Mouse (Mus musculus): ENCODE results near the gene Pla2g2f. TPM values are rescaled to one million over a fixed set of nuclear protein-coding genes. Genes with fewer than 3 reads are reported as not detected.

Gene Pla2g2f
- polyA plus RNA-seq, 1 experiment from 2014 or later: not detected

DNA sequence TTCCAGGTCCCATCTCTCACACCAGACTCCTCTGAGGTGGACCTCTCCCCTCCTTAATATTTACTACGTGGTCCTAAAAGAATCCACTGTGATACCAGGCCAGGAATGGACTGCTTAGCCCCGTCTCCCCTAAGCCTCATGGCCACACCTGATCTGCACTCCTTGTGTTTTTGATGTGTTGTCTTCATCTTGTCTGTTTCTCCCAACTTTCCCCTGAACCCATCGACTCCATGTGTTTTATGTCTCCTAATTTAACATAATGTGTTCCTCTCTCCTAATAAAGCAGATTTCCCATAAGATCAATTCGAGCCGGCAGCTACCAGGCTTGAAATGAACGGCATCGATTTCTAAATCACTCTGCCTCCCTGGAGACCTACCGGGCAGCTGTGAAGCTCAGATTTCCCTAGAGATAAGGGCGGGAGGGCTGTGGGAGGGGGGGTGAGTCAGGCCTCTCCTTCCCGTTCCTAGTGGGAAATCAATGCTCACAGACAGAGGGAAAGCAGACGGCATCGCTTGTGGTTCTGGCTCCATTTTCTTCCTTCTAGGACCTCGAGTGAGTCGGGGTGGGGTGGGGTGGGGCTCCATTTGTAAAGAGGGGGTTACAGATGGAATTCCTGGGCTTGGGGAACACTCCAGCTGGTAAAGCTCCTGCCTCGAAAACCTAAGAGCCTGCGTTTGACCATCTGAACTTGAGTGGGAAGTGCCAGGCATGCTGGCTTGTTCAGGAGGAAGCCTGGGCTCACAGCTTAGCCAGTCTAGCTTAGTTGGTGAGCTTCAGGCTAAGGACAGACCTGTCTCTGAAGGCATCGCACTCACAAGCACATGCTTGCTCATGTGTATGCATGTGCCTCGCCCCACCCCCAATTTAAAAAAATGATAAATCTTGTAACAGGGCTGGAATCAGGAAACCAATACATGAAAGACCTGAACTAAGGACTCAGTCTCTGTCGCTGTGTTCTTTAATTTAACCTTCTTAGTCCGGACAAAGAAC lies 20.3 kb upstream of the Pla2g2f start:
- 33% methylated on average over 20 of the region's 20 CpGs for WGBS (ENCODE audit: insufficient replicate concordance)
- H3K9ac ChIP-seq (replicated peaks): no peak overlapping the region
- DNase-seq: no peak

DNA sequence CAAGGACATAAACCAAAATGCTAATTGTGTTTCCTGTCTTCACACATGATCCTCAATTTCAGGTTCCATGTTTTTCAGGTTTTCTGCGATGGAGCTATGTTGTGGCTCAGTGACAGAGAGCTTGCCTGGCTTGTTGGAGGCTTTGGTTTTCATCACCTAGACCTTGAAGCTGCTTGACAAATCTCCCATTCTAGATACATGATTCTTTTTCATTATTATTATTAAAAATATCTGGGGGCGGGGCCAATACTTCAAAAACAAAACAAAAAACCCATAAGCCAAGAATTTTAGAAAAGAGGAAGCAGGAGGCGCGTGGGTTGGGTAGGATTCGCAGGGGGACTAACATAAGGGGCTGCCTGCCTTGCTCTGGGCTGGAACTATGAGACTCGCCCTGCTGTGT lies 18.0 kb upstream of the Pla2g2f start, which contains the start of gene Pla2g2d:
Gene Pla2g2d, plus strand, starts transcription at position 301 of the 400 bp plus-strand sequence.
- 60% methylated on average over 6 of the region's 6 CpGs for WGBS (ENCODE audit: insufficient replicate concordance)
- Histone ChIP-seq H3K4me1 (ENCODE audit: insufficient read depth) (no peaks in the 10 kb centered on the region), H3K4me2 (ENCODE audit: low read depth, low read length) (no peak within 1 kb of the TSS), H3K9me3 (ENCODE audit: low read length) (no peaks in the 10 kb centered on the region), H3K9ac (replicated peaks) (no peak within 1 kb of the TSS), H3K4me3 (ENCODE audit: low read depth, low read length) (no peak within 1 kb of the TSS), H3K27ac (ENCODE audit: low read depth) (no peak within 1 kb of the TSS), H3K27me3 (ENCODE audit: insufficient read depth, low read length) (no peaks in the 10 kb centered on the region), H3K36me3 (replicated peaks; ENCODE audit: insufficient read depth, low read length) (no peaks in the 10 kb centered on the region)
- TF ChIP-seq EP300 (IDR thresholded peaks at IDR 0.05; ENCODE audit: low read depth) (no peak), CTCF (IDR thresholded peaks at IDR 0.05; ENCODE audit: low read depth) (no peak)
- ATAC-seq: no peak
- no peak for DNase-seq

More for the DNA sequence above, 20.3 kb upstream of the Pla2g2f start:
- Histone ChIP-seq H3K4me3 (ENCODE audit: low read depth, low read length) (no peak overlapping the region), H3K4me1 (ENCODE audit: insufficient read depth) (no peaks in the 10 kb centered on the region), H3K9me3 (ENCODE audit: low read length) (no peaks in the 10 kb centered on the region), H3K36me3 (replicated peaks; ENCODE audit: insufficient read depth, low read length) (no peaks in the 10 kb centered on the region), H3K27me3 (ENCODE audit: insufficient read depth, low read length) (no peaks in the 10 kb centered on the region), H3K4me2 (ENCODE audit: low read depth, low read length) (no peak overlapping the region), H3K27ac (ENCODE audit: low read depth) (no peak overlapping the region)
- ATAC-seq: no peak
- TF ChIP-seq EP300 (IDR thresholded peaks at IDR 0.05; ENCODE audit: low read depth) (no peak), CTCF (IDR thresholded peaks at IDR 0.05; ENCODE audit: low read depth) (no peak)

DNA sequence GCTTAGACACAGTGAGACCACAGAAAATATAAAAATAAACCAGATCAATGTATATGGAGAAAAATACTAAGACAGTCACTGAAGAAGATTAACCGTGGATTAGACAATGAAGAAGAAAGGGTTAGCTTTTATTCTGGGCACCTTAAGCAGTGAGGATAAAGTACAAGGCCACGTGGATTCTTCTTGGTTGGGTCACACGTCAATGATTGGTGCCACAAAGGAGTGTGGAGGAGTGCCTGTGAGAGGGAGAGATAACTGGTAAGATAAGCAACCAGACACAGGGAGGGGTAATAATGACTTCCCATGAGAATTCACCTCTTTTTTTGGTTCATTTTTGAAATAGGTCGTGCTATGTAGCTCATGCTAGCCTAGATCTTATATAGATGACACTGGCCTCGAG lies 15.0 kb upstream of the Pla2g2f start:
- 61% methylated on average over 5 of the region's 5 CpGs for WGBS (ENCODE audit: insufficient replicate concordance)
- no peaks in the 10 kb centered on the region for H3K9me3 ChIP-seq (ENCODE audit: low read length)

DNA sequence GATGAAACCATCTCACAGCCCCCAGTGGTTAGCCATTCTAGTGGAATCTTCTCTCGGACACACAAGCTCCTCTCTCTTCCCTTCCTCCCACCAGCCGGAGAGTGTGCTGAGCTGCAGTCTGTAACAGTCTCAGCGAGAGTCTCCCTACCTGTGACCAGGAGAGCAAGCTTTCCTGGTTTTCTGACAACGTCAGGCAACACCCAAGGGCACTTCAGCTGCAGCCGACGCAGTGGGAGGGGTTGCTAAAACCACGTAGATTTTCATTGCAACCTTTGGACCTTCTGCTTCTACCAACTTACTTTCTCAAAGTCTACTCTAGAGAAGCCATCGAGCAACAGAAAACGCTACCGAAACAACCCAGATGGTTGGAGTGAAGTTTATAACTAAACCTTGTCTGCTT lies 14.5 kb upstream of the Pla2g2f start:
- H3K27ac ChIP-seq (ENCODE audit: low read depth): no peak overlapping the region
- H3K4me2 ChIP-seq (ENCODE audit: low read depth, low read length): no peak overlapping the region

More for the DNA sequence above, 15.0 kb upstream of the Pla2g2f start:
- Histone ChIP-seq H3K27me3 (ENCODE audit: insufficient read depth, low read length) (no peaks in the 10 kb centered on the region), H3K9ac (replicated peaks) (no peak overlapping the region), H3K27ac (ENCODE audit: low read depth) (no peak overlapping the region), H3K4me3 (ENCODE audit: low read depth, low read length) (no peak overlapping the region), H3K36me3 (replicated peaks; ENCODE audit: insufficient read depth, low read length) (no peaks in the 10 kb centered on the region), H3K4me2 (ENCODE audit: low read depth, low read length) (no peak overlapping the region), H3K4me1 (ENCODE audit: insufficient read depth) (no peaks in the 10 kb centered on the region)
- no peak for TF ChIP-seq EP300 (IDR thresholded peaks at IDR 0.05; ENCODE audit: low read depth)
- TF ChIP-seq CTCF (IDR thresholded peaks at IDR 0.05; ENCODE audit: low read depth): no peak
- ATAC-seq (no peak), DNase-seq (no peak)

DNA sequence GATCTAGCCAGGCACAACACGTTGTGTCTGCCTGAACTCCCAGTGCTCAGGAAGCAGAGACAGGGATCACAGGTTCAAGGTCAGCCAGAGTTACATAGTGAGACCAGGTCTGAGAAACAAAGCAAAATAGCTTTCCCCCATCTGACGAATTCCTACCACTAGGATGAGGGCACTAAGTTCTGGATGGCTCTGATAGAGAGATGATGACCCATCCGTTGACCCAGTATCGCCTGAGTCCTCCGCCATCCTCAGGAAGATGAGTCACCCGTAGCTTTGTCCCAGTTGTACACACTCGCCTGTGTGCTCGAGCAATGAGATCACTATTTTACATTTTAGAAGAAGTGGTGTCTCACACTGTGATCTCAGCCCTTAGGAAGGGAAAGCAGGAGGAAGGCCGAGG lies 4.8 kb upstream of the Pla2g2f start:
- no peak for ATAC-seq
- Histone ChIP-seq H3K36me3 (replicated peaks; ENCODE audit: insufficient read depth, low read length) (no peaks in the 10 kb centered on the region), H3K9ac (replicated peaks) (no peak overlapping the region), H3K27ac (ENCODE audit: low read depth) (no peak overlapping the region), H3K27me3 (ENCODE audit: insufficient read depth, low read length) (no peaks in the 10 kb centered on the region), H3K4me2 (ENCODE audit: low read depth, low read length) (no peak overlapping the region), H3K4me1 (ENCODE audit: insufficient read depth) (no peaks in the 10 kb centered on the region), H3K4me3 (ENCODE audit: low read depth, low read length) (no peak overlapping the region), H3K9me3 (ENCODE audit: low read length) (no peaks in the 10 kb centered on the region)
- WGBS (ENCODE audit: insufficient replicate concordance): 55% methylated on average over 9 of the region's 9 CpGs
- DNase-seq: no peak
- TF ChIP-seq EP300 (IDR thresholded peaks at IDR 0.05; ENCODE audit: low read depth) (no peak), CTCF (IDR thresholded peaks at IDR 0.05; ENCODE audit: low read depth) (no peak)

More for the DNA sequence above, 14.5 kb upstream of the Pla2g2f start:
- no peak overlapping the region for H3K4me3 ChIP-seq (ENCODE audit: low read depth, low read length)
- H3K36me3 ChIP-seq (replicated peaks; ENCODE audit: insufficient read depth, low read length): no peaks in the 10 kb centered on the region
- H3K9me3 ChIP-seq (ENCODE audit: low read length): no peaks in the 10 kb centered on the region
- WGBS (ENCODE audit: insufficient replicate concordance): 65% methylated on average over 10 of the region's 10 CpGs
- no peaks in the 10 kb centered on the region for H3K27me3 ChIP-seq (ENCODE audit: insufficient read depth, low read length)
- TF ChIP-seq CTCF (IDR thresholded peaks at IDR 0.05; ENCODE audit: low read depth) (no peak), EP300 (IDR thresholded peaks at IDR 0.05; ENCODE audit: low read depth) (no peak)
- no peak for ATAC-seq
- H3K9ac ChIP-seq (replicated peaks): no peak overlapping the region
- no peak for DNase-seq
- no peaks in the 10 kb centered on the region for H3K4me1 ChIP-seq (ENCODE audit: insufficient read depth)

DNA sequence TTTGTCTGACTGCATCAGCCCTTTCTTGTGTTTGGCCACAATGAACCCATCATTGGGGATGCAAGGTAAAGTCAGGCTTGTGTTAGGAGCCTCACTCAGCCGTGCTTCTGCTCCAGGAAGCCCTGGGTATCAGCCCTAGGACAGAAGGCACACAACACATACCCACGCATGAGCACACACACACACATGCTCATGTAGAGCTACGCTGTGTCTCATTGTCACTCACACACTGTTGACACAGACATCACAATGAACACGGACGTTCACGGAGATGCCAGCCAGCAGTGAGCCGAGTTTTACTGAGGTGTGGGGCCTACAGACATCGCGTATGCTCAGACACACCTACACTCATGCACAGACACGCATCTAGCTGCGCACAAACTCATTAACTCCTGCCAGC lies 1.4 kb downstream of the Pla2g2f start:
- H3K27ac ChIP-seq (ENCODE audit: low read depth): no peak overlapping the region
- no peak overlapping the region for H3K4me3 ChIP-seq (ENCODE audit: low read depth, low read length)
- ATAC-seq: no peak
- WGBS (ENCODE audit: insufficient replicate concordance): 80% methylated on average over 11 of the region's 11 CpGs
- no peak overlapping the region for H3K4me2 ChIP-seq (ENCODE audit: low read depth, low read length)
- H3K4me1 ChIP-seq (ENCODE audit: insufficient read depth): no peaks in the 10 kb centered on the region
- H3K9me3 ChIP-seq (ENCODE audit: low read length): no peaks in the 10 kb centered on the region
- no peak for DNase-seq
- TF ChIP-seq CTCF (IDR thresholded peaks at IDR 0.05; ENCODE audit: low read depth) (no peak), EP300 (IDR thresholded peaks at IDR 0.05; ENCODE audit: low read depth) (no peak)
- no peaks in the 10 kb centered on the region for H3K27me3 ChIP-seq (ENCODE audit: insufficient read depth, low read length)
- no peaks in the 10 kb centered on the region for H3K36me3 ChIP-seq (replicated peaks; ENCODE audit: insufficient read depth, low read length)
- H3K9ac ChIP-seq (replicated peaks): no peak overlapping the region
